Mouse (Mus musculus): ENCODE results near the gene Teddm3. TPM values are rescaled to one million over a fixed set of nuclear protein-coding genes. Genes with fewer than 3 reads are reported as not detected.
A peak's percentile ranks its signal among the peaks of the same experiment; 100 is the strongest.
"Not testable (repeated sequence)": the region's sequence is repeated elsewhere in the genome, so short reads cannot be mapped to it uniquely, and the experiment has no call there.

The Teddm3 gene
- polyA plus RNA-seq, 1 experiment, result 0.14 TPM

DNA sequence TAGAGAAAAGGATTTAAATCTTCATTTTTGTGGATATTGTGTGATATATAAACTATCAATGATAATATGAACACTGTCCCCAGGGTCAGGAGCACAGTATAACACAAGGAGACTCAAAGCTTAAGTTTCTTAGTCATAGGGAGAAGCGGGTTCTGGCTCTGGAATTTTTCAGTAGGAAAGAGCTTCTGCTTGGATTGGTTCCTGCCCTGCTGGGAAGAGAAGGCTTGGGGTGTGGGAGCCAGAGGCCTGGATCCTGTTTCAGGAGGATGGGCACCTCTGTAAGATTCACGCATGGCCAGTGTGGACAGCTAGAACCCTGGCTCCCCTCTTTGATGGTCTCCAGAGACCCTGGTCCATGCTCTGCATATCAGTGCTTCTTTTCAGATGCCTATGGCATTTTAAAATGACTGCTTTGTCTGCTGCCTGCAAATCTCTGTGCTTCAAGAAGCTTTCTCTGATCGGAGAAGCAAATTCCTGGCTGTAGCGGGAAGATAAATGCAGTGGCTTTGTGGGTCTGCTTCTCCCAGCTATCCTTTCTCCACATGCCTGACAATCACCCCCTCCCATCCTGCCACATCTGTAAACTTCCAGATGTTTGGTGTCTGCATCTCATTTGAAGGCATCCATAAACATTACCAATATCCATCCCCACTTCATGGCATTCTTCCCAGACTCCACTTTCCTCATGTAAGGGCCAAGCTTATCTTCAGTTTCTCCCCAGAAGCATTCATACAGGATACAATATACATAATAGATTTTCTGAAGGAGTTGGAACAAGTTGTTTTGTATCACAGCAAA, 2.0 kb downstream of the Teddm3 start:
- peak in 1 of 2 experiments; percentile 13 for DNase-seq (ENCODE audit: extremely low spot score in 1 of 2, low spot score in 1 of 2)

DNA sequence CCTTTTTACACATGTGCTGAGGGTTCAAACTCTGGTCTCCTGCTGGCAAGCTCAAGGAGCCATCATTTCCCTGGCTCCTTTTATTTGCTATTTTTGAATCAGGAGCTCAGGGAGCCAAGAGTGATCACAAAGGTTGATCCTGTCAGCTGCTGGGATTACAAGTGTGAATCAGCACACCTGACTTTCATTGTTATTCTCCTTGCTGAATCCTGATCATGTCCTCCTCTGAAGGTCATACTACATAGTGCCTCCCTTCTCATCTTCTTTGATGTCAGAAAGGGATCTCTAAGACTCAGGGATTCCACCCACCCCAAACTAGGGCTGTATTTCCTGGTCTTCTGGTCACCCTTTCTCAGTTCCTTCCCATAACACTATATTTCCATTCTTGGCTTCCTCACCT, 3.9 kb downstream of the Teddm3 start:
- no peak for DNase-seq (ENCODE audit: extremely low spot score in 1 of 2, low spot score in 1 of 2)

DNA sequence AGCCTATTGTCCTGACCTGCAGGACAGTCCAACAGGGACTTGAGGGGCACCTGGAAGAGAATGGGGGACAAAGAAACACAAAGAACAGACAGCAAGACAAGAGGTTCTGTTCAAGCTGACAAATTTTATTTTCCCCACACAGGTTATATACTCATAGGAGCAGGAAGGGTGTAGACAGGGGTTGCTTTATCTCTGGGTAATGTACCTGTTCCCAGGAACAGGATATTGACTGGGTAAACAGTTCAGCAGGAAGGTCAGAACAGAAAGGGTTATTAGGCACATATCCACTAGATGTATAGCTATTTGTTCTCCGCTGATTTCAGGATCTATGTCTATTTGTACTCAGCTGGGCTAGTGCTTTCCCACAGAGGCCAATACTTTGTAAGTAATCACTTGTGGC, 5.3 kb downstream of the Teddm3 start:
- DNase-seq (ENCODE audit: extremely low spot score in 1 of 2, low spot score in 1 of 2), result not testable (repeated sequence)

DNA sequence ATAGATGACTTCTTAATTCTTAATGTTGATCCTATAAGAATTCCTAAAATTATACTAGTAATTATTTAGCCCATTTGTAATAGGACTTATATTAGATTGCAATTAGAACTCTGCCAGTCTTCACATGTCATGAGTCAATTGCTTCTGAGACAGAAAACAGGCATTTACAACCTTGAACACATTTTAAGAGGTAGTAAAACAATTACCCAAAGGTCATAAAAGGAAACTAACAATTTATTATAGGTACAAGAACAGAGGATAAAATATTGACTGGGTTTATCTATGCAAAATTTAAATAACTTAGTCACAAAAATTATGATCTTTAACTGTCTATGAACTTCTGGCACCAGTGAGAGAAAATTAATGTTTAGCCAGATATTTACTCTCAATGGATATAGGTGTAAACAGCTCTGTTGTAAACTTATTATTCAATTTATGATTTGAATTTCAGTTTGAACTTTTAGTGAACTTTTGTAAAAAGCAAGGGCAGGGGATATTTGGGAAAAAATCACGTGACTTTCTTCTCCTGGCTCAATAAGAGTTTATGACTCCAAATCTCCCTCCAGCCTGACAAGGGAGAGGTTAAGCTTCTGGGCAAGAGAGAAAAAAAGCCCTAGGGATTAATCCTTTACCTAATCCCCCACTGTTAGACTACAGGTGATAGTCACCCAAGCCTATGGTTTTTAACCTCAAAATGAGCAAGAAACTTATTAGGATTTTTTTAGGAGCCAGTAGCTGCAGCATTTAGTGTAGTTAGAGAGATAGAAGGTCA, 17.3 kb downstream of the Teddm3 start:
- DNase-seq (ENCODE audit: extremely low spot score in 1 of 2, low spot score in 1 of 2), result no peak

DNA sequence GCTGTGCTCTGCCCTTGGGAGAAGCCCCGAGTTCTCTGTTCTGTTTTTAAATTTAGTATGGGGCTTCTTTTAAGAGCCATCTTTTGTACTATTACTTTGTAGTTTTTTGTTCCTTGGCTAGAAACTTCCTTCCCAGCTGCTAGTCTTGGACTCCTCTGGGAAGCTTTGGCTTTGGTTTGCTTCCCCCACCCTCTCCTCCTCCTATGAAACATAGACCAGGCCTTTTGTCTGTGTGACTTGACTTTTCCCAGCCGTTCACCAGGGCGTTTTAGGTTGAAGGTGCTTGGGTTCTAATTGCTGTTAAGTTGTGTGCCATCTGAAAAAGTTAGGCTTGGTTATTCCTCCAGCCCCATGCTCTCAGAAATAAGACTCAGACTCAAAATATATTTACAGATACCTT, 26.1 kb downstream of the Teddm3 start:
- not testable (repeated sequence) for DNase-seq (ENCODE audit: extremely low spot score in 1 of 2, low spot score in 1 of 2)

DNA sequence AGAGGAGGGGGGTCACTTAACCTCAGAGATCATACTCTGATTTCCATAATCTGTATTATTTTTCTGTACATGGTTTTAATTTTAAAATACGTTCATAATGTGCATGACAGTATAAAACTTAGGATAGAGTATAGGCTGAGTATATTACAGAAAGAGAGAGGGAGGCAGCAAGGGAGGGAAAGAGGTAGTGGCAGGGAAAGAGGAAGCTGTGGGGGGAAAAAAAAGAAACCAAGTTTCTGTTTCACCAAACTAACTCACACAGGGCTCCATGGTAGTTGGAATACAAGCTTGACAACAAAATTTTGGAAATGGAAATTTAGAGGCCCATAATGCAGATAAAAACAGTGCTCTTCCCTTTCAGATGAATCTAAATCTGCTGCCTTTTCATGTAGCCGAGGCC, 31.0 kb downstream of the Teddm3 start:
- DNase-seq (ENCODE audit: extremely low spot score in 1 of 2, low spot score in 1 of 2), result not testable (repeated sequence)

DNA sequence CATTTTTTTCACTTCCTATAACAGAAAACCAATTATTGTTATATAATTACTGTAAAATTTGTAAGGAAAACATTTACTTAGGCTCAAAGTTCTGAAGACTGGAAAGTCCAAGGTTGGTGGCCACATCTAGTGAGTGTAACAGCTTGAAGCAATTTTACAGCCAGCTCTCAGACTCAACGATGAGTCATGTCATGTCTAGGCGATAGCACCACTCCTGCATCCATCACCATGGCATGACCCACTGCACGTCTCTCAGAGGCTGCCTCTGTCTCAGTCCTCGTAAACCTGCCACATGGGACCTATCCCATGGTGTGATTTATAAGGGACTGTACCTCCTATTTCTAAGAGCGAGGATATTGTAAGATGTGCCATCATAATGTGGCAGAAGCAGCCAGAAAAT, 37.7 kb downstream of the Teddm3 start:
- no peak for DNase-seq (ENCODE audit: extremely low spot score in 1 of 2, low spot score in 1 of 2)

DNA sequence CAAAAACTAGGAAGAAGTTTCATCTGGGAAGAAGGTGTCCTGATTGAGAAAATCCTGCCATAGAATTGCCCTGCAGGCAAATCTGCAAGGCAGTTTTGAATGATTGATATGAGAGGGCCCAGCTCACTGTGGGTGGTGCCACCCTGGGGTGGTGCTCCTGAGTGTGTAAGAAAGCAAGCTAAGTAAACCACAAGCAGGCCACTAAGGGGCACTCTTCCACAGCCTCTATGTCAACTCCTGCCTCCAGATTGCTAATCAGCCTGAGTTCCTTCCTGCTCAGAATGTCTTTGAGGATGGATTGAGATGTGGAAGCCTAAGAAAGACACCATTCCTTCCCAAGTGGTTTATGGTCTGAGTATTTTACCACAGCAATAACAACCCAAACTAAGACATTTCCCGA, 44.3 kb downstream of the Teddm3 start:
- DNase-seq (ENCODE audit: extremely low spot score in 1 of 2, low spot score in 1 of 2), result peak in 1 of 2 experiments; percentile 8

Other genes with a start within 250 kb of the Teddm3 start
- 14.5 and 15.4 TPM in 2 replicates for gene Ephb3, start 50.8 kb upstream of the Teddm3 start, polyA plus RNA-seq (2012; rRNA removed)